Mouse (Mus musculus) stomach, postnatal 0 days (tissue): ENCODE data around the gene Ddr1.

Experiments used
- CTCF ChIP-seq: IDR thresholded peaks from 2 replicates; pipeline ENCODE4 v1.5.1; 2016; ENCODE audit warnings: antibody characterized with exemption, low read depth, mild to moderate bottlenecking, moderate library complexity
- EP300 ChIP-seq: optimal IDR thresholded peaks from 2 replicates; pipeline ENCODE3; 2016; ENCODE audit warnings: antibody characterized with exemption

GRCm38 (mm10) chr17:35704621-35705464 is at the start of gene Ddr1:
- TF ChIP-seq CTCF = no peak
- no peak for TF ChIP-seq EP300
